Mouse (Mus musculus): ENCODE results near the gene Gtsf1l.
A peak's percentile ranks its signal among the peaks of the same experiment; 100 is the strongest.

- TF ChIP-seq CTCF (IDR thresholded peaks at IDR 0.05; ENCODE audit: low read depth, low read length), result no peak
- TF ChIP-seq GATA1 (IDR thresholded peaks at IDR 0.05; ENCODE audit: borderline replicate concordance, low read length), result no peak
- TF ChIP-seq GATA2 (IDR thresholded peaks at IDR 0.05; ENCODE audit: borderline replicate concordance, low read depth, low read length), result no peak
- TF ChIP-seq TAL1 (conservative IDR thresholded peaks at IDR 0.05; ENCODE audit: low read depth, low read length), result 0 out of 2 replicates have a peak, but pooled peaks have one; percentile 13
Observed at GRCm38 (mm10) chr2:163054335-163054840, 33.3 kb downstream of the Gtsf1l start, which contains the start of gene Mybl2.

All from G1E (cell line).